Mouse (Mus musculus) heart, postnatal 36 days (tissue): Measurements from ENCODE around the gene Tas2r135. TPM values are rescaled to one million over a fixed set of nuclear protein-coding genes. Genes with fewer than 3 reads are reported as not detected.

Experiments
- DNase-seq, 2 experiments: peaks; one replicate each; pipeline ENCODE4 v3.0.0; 2021 to 2022
- intact Hi-C: fragments of 180-260 bp; cut with DNase I; formaldehyde crosslinking; loops from one replicate; pipeline ENCODE4 v1.15.1; 2025
- total RNA-seq, 2 experiments: library from RNA; stranded (reverse); gene quantifications; 2 replicates each; pipeline ENCODE4 v1.2.3; 2021

The Tas2r135 gene
- total RNA-seq, 2 experiments from 2014 or later = 0.24 TPM; not detected in 1

GRCm38 (mm10) chr6:42399938-42400337 lies 5.3 kb upstream of the Tas2r135 start, which contains the start of gene Tas2r143:
TSS of gene Tas2r143 (plus strand) at chr6:42400238.
- intact Hi-C loops = loop anchor here (5.0 kb wide), 1 partner anchor 32 kb away; the partner anchor contains the start of gene Tas2r126
- DNase-seq = no peak

GRCm38 (mm10) chr6:42419443-42419842 lies 14.2 kb downstream of the Tas2r135 start:
- no peak for DNase-seq

GRCm38 (mm10) chr6:42421439-42421838 lies 16.2 kb downstream of the Tas2r135 start:
- intact Hi-C loops = no loop called here
- DNase-seq = no peak

More at GRCm38 (mm10) chr6:42419443-42419842, 14.2 kb downstream of the Tas2r135 start:
- intact Hi-C loops = no loop called here

DNA sequence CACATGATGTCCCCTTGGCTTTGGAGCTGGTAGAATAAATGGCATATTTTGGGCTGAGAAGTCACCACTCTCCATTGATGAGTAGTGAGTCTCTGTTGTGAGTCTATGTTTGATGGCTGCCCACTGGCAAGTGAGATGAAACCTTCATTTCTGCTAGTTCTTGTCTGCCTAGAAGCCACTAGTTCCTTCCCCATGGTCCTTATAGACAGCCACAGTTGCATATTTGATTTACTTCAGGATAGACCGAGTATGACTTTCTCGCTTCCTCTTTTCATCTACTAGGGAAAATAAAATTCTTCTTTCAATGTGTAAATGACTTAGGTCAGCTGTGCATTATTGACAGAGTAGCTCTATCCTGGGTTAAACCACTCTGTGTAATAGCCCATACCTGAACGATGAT lies 19.2 kb downstream of the Tas2r135 start:
- intact Hi-C loops = no loop called here
- DNase-seq = no peak

- DNase-seq = no peak
- intact Hi-C loops = no loop called here
Measured at GRCm38 (mm10) chr6:42426337-42426736, 21.1 kb downstream of the Tas2r135 start.

GRCm38 (mm10) chr6:42433554-42433953 lies 28.3 kb downstream of the Tas2r135 start:
- no peak for DNase-seq
- intact Hi-C loops = loop anchor here (5.0 kb wide), 3 partner anchors 36 to 149 kb away; no protein-coding TSS in a partner anchor

DNA sequence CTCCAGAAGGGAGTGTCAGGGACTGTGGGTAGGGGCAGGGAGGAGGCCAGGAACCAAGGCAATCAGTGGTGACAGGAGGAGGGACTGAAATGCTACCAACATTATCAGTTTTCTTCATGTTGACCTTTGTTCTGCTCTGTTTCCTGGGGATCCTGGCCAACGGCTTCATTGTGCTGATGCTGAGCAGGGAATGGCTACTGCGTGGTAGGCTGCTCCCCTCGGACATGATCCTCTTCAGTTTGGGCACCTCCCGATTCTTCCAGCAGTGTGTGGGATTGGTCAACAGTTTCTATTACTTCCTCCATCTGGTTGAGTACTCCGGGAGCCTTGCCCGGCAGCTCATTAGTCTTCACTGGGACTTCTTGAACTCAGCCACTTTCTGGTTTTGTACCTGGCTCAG lies 29.2 kb downstream of the Tas2r135 start, which contains the start of gene Tas2r126:
Gene Tas2r126, plus strand, starts transcription at position 90 of the 400 bp plus-strand sequence.
- DNase-seq = peak in 1 of 2 experiments; percentile 9
- intact Hi-C loops = loop anchor here (2.0 to 5.0 kb wide), 4 partner anchors 37 to 148 kb away; partner anchors contain the start of gene Zyx

DNA sequence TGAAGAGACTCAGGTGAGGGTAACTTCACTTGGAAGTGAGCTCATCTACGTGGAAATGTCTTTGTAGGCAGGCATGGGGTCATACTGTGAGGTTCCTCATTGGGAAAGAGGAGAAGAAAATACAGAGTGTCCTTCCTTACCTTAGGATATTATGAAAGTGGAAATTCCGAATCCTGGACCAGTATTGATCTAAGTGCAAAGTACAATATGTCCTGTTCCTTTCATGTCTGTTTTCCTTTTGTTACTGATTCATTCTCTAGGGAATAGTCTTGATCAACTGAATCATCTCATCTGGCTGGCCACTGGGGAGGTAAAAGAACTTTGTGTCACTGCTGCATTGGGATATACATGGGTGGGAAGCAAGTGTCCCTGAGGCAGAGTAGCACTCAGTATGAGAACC lies 30.3 kb downstream of the Tas2r135 start:
- DNase-seq = no peak
- intact Hi-C loops = loop anchor here (2.0 kb wide), 1 partner anchor 87 kb away; the partner anchor contains the start of gene Zyx

GRCm38 (mm10) chr6:42441395-42441794 lies 36.2 kb downstream of the Tas2r135 start:
- intact Hi-C loops = no loop called here
- DNase-seq = no peak

DNA sequence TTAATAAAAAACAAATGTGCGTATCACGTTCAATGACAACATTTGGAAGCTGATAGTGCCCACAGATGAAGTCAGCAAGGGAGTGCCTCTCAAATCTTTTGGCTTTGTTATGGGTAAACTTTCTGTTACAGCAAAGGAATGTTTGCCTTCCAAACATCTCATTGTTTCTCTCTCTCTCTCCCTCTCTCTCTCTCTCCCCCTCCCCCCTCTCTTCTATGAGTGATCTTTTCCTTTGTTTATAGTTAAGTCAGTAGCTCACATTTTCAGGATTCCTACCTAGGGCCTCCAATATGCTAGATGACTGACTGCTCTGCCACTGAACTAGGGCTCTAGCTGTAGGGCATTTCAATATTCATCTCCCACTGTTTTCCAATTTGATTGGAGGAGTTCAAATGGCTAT lies 39.3 kb downstream of the Tas2r135 start:
- no peak for DNase-seq
- intact Hi-C loops = no loop called here

GRCm38 (mm10) chr6:42447381-42447780 lies 42.1 kb downstream of the Tas2r135 start:
- no peak for DNase-seq
- intact Hi-C loops = no loop called here

Other genes with a start within 250 kb of the Tas2r135 start
- not detected for gene Tas2r144, start 190.1 kb upstream of the Tas2r135 start, total RNA-seq
- 100 to 1,000 TPM; 135 to 146 TPM for gene Gstk1, start 159.5 kb upstream of the Tas2r135 start, total RNA-seq
- under 1 TPM in 1 of 2 experiments, not detected in 1; 0.25 TPM for gene Tmem139, start 143.5 kb upstream of the Tas2r135 start, total RNA-seq
- gene Casp2, start 140.4 kb upstream of the Tas2r135 start, total RNA-seq = 10 to 100 TPM; 10.8 to 11.3 TPM
- gene Clcn1, start 118.7 kb upstream of the Tas2r135 start, total RNA-seq = 1 to 10 TPM; 4.3 to 5.8 TPM
- gene Fam131b, start 80.8 kb upstream of the Tas2r135 start, total RNA-seq = under 1 TPM; 0.54 to 0.89 TPM
- gene Zyx, start 55.8 kb upstream of the Tas2r135 start, total RNA-seq = 10 to 100 TPM; 57.9 to 62.6 TPM
- under 1 TPM; 0.16 to 0.33 TPM for gene Epha1, start 32.2 kb upstream of the Tas2r135 start, total RNA-seq
- gene Tas2r143, start 5.2 kb upstream of the Tas2r135 start, total RNA-seq = not detected
- under 1 TPM in 1 of 2 experiments, not detected in 1; 0.30 TPM for gene Tas2r126, start 29.1 kb downstream of the Tas2r135 start, total RNA-seq
- gene Olfr458, start 59.8 kb downstream of the Tas2r135 start, total RNA-seq = not detected
- not detected for gene Olfr457, start 70.9 kb downstream of the Tas2r135 start, total RNA-seq
- not detected for gene Olfr456, start 81.8 kb downstream of the Tas2r135 start, total RNA-seq
- not detected for gene Olfr455, start 142.2 kb downstream of the Tas2r135 start, total RNA-seq
- gene Tcaf3, start 192.3 kb downstream of the Tas2r135 start, total RNA-seq = not detected
- gene Tcaf2, start 239.8 kb downstream of the Tas2r135 start, total RNA-seq = 1 to 10 TPM; 3.4 to 3.5 TPM